Mouse (Mus musculus) left cerebral cortex, adult 8-10 months (tissue): ENCODE results near the gene Armh1. TPM values are rescaled to one million over a fixed set of nuclear protein-coding genes. Genes with fewer than 3 reads are reported as not detected.

Source experiments
- total RNA-seq, 4 experiments: library from RNA; stranded (reverse); gene quantifications; 2 replicates each; pipeline ENCODE4 v1.2.4; 2022

Gene Armh1
- total RNA-seq, 4 experiments from 2014 or later = 0.32 to 0.91 (median 0.43) TPM

Other genes with a start within 250 kb of the Armh1 start
- gene Eif2b3, start 232.7 kb downstream of the Armh1 start, total RNA-seq = 10 to 100 TPM; 19.4 to 23.1 (median 22.5) TPM
- gene Ptch2, start 156.1 kb downstream of the Armh1 start, total RNA-seq = 1 to 10 TPM; 1.4 to 3.0 (median 1.6) TPM
- gene Btbd19, start 126.4 kb downstream of the Armh1 start, total RNA-seq = 10 to 100 TPM; 14.1 to 18.8 (median 17.4) TPM
- gene Tctex1d4, start 125.3 kb downstream of the Armh1 start, total RNA-seq = not detected
- gene Plk3, start 118.2 kb downstream of the Armh1 start, total RNA-seq = 10 to 100 TPM in 3 of 4 experiments, 1 to 10 TPM in 1; 8.0 to 14.1 (median 12.9) TPM
- gene Rps8, start 95.9 kb downstream of the Armh1 start, total RNA-seq = 100 to 1,000 TPM; 561 to 608 (median 588) TPM
- under 1 TPM in 3 of 4 experiments, not detected in 1; 0.15 to 0.42 (median 0.36) TPM for gene Kif2c, start 69.5 kb downstream of the Armh1 start, total RNA-seq
- 1 to 10 TPM; 5.4 to 6.8 (median 6.1) TPM for gene Tmem53, start 174 bp downstream of the Armh1 start, total RNA-seq
- 100 to 1,000 TPM; 202 to 206 (median 204) TPM for gene Rnf220, start 244.9 kb upstream of the Armh1 start, total RNA-seq